Mouse (Mus musculus): ENCODE data around the gene Prss36. TPM values are rescaled to one million over a fixed set of nuclear protein-coding genes. Genes with fewer than 3 reads are reported as not detected.

The Prss36 gene
- total RNA-seq (2023), result 0.79 and 2.1 TPM in 2 replicates

DNA sequence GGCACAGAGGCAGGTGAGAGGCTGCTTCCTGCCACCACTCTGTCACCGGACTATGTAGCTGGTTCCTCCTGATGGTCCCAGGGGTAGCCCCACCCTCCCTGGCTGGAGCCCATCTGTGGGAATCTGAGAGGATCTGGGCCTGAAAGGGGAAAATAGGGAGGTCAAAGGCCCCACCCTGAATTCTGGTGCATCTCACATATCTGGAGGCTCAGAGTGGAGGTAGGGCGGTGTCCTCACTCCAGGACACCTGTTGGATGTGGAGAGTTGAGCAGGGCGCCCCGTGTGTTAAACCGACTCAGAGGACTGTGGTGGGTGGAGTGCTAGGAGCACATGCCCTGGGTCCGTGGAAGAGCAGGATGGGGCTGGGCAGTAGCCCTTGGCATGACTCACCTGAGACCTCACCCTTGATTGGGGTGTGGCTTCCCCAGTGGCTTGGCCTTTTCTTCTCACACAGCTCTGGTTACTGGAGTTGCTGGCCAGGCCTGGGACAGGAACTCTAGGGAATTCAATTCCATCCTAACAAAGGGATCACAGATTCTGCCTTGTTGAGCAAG lies at the start of gene Prss36:
TSS of gene Prss36 (minus strand) at position 256 of the 554 bp plus-strand sequence.

GRCm38 (mm10) chr7:127993341-127993977 lies 46.9 kb upstream of the Prss36 start, which contains the start of gene Pycard:
Gene Pycard (minus strand): TSS chr7:127993867.

DNA sequence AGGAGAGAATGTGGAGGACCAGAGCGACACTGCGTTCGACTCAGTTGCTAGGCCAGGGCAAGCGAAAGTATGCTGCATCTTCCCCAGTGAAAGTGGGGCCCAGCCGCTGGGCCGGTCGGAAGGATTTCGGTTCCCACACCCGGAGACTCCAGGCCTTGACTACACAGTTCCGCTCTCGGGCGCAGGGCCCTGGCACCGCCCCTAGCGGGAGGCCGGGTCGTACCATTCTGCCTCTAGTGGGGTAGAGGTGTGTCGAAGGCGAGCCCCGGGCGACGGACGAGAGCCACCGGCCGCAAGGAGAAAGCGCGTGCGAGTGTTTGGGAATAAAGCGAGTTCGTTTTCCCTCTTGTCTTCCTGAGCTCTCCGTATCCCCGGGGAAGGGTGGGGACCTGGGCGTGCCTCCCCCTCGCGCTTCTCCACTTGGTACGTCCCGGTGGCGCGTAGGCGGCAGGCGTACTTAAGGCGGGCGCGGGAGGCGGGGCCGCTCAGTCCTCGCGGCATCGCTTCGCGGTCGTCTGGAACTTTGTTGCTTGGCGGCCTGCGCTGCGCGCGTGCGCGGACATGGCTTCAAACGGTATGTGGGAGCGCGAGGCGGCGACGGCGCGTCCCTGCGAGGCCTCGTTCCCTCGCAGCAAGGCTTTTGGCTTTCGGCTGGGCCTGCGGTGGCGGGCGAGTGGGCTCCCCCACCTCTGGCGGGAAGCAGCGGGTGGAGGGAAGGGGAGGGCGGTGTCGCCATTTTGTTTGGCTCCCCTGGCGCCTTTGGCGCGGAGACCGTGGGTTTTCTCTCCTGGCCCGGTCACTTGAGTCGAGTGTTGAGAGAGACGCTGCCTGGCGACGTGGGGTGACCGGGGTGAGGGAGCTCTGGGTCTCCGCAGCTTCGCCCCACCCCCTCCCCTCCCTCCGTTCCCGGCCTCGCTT lies 20.7 kb upstream of the Prss36 start, which contains the start of gene Fus:
TSS of gene Fus (plus strand) at position 454 of the 918 bp plus-strand sequence.

GRCm38 (mm10) chr7:127929923-127930322 lies 16.6 kb downstream of the Prss36 start, which contains the start of gene Prss8:
Gene Prss8 (minus strand): TSS chr7:127930104.

GRCm38 (mm10) chr7:127912190-127912871 lies 34.2 kb downstream of the Prss36 start, which contains the start of gene Kat8:
Gene Kat8 (plus strand): TSS chr7:127912516.

DNA sequence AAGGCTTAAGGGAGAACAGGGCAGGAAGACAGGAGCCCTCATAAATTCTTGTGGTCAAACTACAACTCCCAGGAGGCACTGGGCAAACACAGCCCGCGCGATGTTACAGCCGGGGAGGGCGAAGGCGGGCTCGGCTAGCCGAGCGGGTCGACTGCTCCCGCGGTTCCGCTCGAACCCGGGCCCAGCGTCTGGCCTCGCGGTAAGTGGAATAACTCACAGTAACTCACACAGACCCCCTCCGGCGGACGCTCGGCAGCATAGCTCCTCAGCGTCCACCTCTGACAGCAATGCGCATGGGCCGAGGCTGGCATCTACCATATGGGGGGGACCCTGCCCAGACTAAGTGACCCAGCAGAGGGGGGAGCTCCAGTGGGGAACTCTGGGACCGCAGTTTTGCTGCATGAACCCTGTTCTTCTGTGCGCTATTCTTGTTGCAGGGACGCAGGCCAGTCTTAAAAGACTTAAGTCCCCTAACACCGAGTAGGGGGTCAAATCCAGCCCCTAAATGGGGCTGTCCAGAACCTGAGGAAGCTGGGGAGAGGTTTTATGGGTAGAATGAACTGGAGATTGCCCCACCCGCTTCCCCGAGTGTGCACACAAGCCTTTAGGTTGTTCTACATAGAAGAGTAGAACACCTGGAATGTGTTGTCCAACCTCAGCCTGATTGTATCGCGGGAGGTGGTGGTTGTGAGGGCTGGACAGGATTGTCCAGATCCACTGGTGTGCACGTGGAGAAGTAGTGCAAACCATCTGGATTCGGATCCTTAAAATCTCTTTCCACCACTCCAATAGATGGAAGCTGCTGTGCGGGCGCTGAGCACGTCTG lies 42.3 kb downstream of the Prss36 start, which contains the start of gene Bckdk:
TSS of gene Bckdk (plus strand) at position 112 of the 826 bp plus-strand sequence.

DNA sequence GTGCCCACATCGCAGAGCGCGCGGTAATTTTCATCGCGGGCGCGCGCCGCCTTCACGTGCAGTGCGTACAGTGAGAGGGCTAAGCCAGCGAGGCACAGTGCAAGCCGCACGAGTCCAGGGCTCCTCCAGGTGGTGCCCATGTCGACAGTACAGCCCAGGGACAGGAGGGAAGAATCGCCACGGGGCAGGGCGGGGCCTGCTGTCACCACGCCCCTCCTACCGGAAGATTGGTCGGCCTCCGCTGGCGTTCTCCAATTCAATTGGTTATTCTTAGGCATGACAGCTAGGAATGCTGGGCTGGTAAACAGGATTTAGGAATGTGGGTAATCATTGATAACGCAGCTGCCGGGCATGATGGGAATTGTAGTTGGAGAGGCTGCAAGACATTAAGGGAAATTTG lies 51.1 kb downstream of the Prss36 start, which contains the start of the genes Gm21974 and Vkorc1:
TSS of gene Gm21974 (minus strand) at position 13 of the 400 bp plus-strand sequence.
TSS of gene Vkorc1 (minus strand) at position 176 of the 400 bp plus-strand sequence.

DNA sequence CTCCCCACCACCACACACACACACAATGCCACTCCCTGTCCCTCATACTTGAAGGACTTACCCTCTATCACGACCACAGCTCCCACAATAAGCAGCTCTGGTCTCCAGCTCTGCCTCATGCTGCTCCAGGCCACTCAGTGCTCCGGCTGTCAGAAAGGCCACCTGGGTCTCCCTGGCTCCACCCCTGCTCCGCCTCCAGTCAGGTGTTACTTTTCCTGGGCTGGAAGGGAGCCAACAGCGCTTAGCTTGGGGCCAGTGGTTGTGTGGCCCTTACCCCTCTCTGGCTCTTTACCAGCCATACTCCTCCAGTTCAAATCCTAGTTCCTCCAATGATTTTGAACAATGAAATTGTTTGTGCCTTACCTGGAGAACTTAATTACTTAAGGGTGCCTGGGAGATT lies 55.7 kb downstream of the Prss36 start, which contains the start of gene Prss53:
TSS of gene Prss53 (minus strand) at position 173 of the 400 bp plus-strand sequence.

Other genes with a start within 250 kb of the Prss36 start
- gene Bcl7c, start 237.8 kb downstream of the Prss36 start, total RNA-seq (2023), result 26.0 and 31.1 TPM in 2 replicates
- gene Ctf1, start 234.0 kb downstream of the Prss36 start, total RNA-seq (2023), result not detected in 2 replicates
- not detected in 2 replicates for gene Ctf2, start 214.6 kb downstream of the Prss36 start, total RNA-seq (2023)
- 5.9 and 7.9 TPM in 2 replicates for gene Fbxl19, start 202.2 kb downstream of the Prss36 start, total RNA-seq (2023)
- gene Orai3, start 176.9 kb downstream of the Prss36 start, total RNA-seq (2023), result 21.4 and 28.6 TPM in 2 replicates
- 31.3 and 40.4 TPM in 2 replicates for gene Setd1a, start 170.1 kb downstream of the Prss36 start, total RNA-seq (2023)
- gene Gm49388, start 161.1 kb downstream of the Prss36 start, total RNA-seq (2023), result 3.8 TPM in 1 of 2 replicates, not detected in the other
- 9.7 and 10.8 TPM in 2 replicates for gene Hsd3b7, start 146.1 kb downstream of the Prss36 start, total RNA-seq (2023)
- gene Stx4a, start 122.4 kb downstream of the Prss36 start, total RNA-seq (2023), result 55.8 and 70.3 TPM in 2 replicates
- not detected in 2 replicates for gene Stx1b, start 122.2 kb downstream of the Prss36 start, total RNA-seq (2023)
- gene Zfp646, start 70.5 kb downstream of the Prss36 start, total RNA-seq (2023), result 33.1 and 38.1 TPM in 2 replicates
- 4.7 and 7.5 TPM in 2 replicates for gene Zfp668, start 69.9 kb downstream of the Prss36 start, total RNA-seq (2023)
- not detected in 2 replicates for gene Prss53, start 55.8 kb downstream of the Prss36 start, total RNA-seq (2023)
- not detected in 2 replicates for gene Gm21974, start 51.3 kb downstream of the Prss36 start, total RNA-seq (2023)
- 7.5 and 8.1 TPM in 2 replicates for gene Vkorc1, start 51.1 kb downstream of the Prss36 start, total RNA-seq (2023)
- gene Bckdk, start 42.6 kb downstream of the Prss36 start, total RNA-seq (2023), result 26.7 and 28.4 TPM in 2 replicates
- 15.5 and 18.0 TPM in 2 replicates for gene Kat8, start 34.2 kb downstream of the Prss36 start, total RNA-seq (2023)
- gene Prss8, start 16.6 kb downstream of the Prss36 start, total RNA-seq (2023), result not detected in 2 replicates
- gene Fus, start 20.7 kb upstream of the Prss36 start, total RNA-seq (2023), result 510 and 553 TPM in 2 replicates
- gene Pycard, start 47.1 kb upstream of the Prss36 start, total RNA-seq (2023), result 46.4 and 70.4 TPM in 2 replicates
- 0.48 and 0.88 TPM in 2 replicates for gene Trim72, start 57.2 kb upstream of the Prss36 start, total RNA-seq (2023)
- gene Itgam, start 115.9 kb upstream of the Prss36 start, total RNA-seq (2023), result 944 and 1,025 TPM in 2 replicates
- gene Gm49368, start 116.0 kb upstream of the Prss36 start, total RNA-seq (2023), result 25.5 and 27.4 TPM in 2 replicates
- 37.9 and 48.0 TPM in 2 replicates for gene Itgax, start 182.8 kb upstream of the Prss36 start, total RNA-seq (2023)
- gene Itgad, start 207.7 kb upstream of the Prss36 start, total RNA-seq (2023), result 1.00 and 1.2 TPM in 2 replicates